Mouse (Mus musculus) liver, embryonic 11.5 days (tissue): ENCODE measurements around the gene Nploc4. TPM values are rescaled to one million over a fixed set of nuclear protein-coding genes. Genes with fewer than 3 reads are reported as not detected.

Experiments used
- ATAC-seq: fragments of 200-750 bp; cut with Nextera tagmentation; replicated peaks from 2 replicates; pipeline ENCODE4 v1.8.0; 2017; ENCODE audit warnings: moderate number of reproducible peaks, mild to moderate bottlenecking, moderate TSS enrichment, moderate library complexity; ENCODE audit not compliant: low FRiP score
- DNase-seq: peaks from one replicate; pipeline ENCODE4 v3.0.0-alpha.2; 2017; ENCODE audit warnings: low spot score
- H3K27ac ChIP-seq: fragments of 300-500 bp; sonication (generic); 2 replicates; pipeline ENCODE4 v1.5.1; 2014; ENCODE audit warnings: mild to moderate bottlenecking, low read depth, low read length, control low read depth
- H3K27me3 ChIP-seq: fragments of 300-500 bp; sonication (generic); replicated peaks from 2 replicates; pipeline ENCODE4 v1.6.1; 2014; ENCODE audit warnings: low read length, mixed read lengths; ENCODE audit not compliant: control insufficient read depth, insufficient read depth
- H3K36me3 ChIP-seq: fragments of 300-500 bp; sonication (generic); 2 replicates; pipeline ENCODE4 v1.6.1; 2014; ENCODE audit warnings: mild to moderate bottlenecking, low read length, moderate library complexity, mixed read lengths; ENCODE audit not compliant: control insufficient read depth, insufficient read depth
- H3K4me1 ChIP-seq: fragments of 300-500 bp; sonication (generic); replicated peaks from 2 replicates; pipeline ENCODE4 v1.6.1; 2014; ENCODE audit warnings: low read length, mixed read lengths; ENCODE audit not compliant: control insufficient read depth, insufficient read depth
- H3K4me2 ChIP-seq: fragments of 300-500 bp; sonication (generic); 2 replicates; pipeline ENCODE4 v1.6.1; 2014; ENCODE audit warnings: mild to moderate bottlenecking, control low read depth, moderate library complexity
- H3K4me3 ChIP-seq: fragments of 300-500 bp; sonication (generic); 2 replicates; pipeline ENCODE4 v1.5.1; 2014; ENCODE audit warnings: low read depth, low read length, control low read depth
- H3K9ac ChIP-seq: fragments of 300-500 bp; sonication (generic); 2 replicates; pipeline ENCODE4 v1.6.1; 2014; ENCODE audit warnings: low read depth, low read length, control low read depth
- H3K9me3 ChIP-seq: fragments of 300-500 bp; sonication (generic); 2 replicates; pipeline ENCODE4 v1.6.1; 2016; ENCODE audit warnings: low read length, inconsistent platforms, mixed read lengths; ENCODE audit not compliant: control insufficient read depth
- WGBS: fragments of 180-500 bp; shearing (Covaris S2); extraction: QIAGEN DNeasy Blood & Tissue Kit; methylation state at CpG from one replicate; pipeline ENCODE4 v1.1.7; 2014; 5-methylcytosine and 5-hydroxymethylcytosine counted together
- polyA plus RNA-seq: library from polyadenylated mRNA; unstranded; fragments of >200 nt; fragmentation: Nextera tagmentation; extraction: Ambion mirVana; gene quantifications from 2 replicates; pipeline ENCODE4 v1.2.1, GENCODE M21; 2014

Gene Nploc4
- polyA plus RNA-seq, 1 experiment from 2014 or later = 44.5 TPM

DNA sequence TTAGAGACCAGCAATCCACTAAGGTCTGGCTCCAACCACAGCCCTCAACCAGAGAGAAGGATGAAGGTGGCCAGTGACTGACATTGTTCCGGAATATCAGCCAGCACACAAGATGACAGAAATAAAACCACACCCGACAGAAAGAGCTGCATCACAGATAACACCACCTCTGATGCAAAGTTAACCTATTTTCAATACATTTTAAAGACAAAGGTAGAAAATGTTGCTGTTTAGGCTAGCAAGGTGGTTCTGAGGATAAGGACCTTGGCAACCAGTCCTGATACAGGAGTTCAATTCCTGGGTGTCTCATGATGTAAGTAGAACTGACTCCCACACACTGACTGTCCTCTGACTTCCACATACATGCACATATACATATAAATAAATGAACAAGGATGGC, 38.2 kb downstream of the Nploc4 start:
- ATAC-seq = peak; percentile 68
- peaks cover 40% of the 10 kb centered on the region for H3K36me3 ChIP-seq
- H3K9ac ChIP-seq = no peak overlapping the region
- peak overlapping the region; percentile 28 for H3K27ac ChIP-seq
- no peak for DNase-seq
- H3K9me3 ChIP-seq = no peaks in the 10 kb centered on the region
- H3K4me1 ChIP-seq = peaks cover 16% of the 10 kb centered on the region
- no peak overlapping the region for H3K4me3 ChIP-seq
- H3K4me2 ChIP-seq = peak overlapping the region; percentile 5; the same call in 1 of the 2 replicates
- H3K27me3 ChIP-seq = no peaks in the 10 kb centered on the region
- 57% methylated on average over 2 of the region's 2 CpGs for WGBS

GRCm38 (mm10) chr11:120397602-120398001, 39.9 kb downstream of the Nploc4 start:
- H3K4me3 ChIP-seq = no peak overlapping the region
- H3K9ac ChIP-seq = no peak overlapping the region
- H3K9me3 ChIP-seq = no peaks in the 10 kb centered on the region
- WGBS = 88% methylated on average over 2 of the region's 2 CpGs
- H3K27me3 ChIP-seq = no peaks in the 10 kb centered on the region
- peaks cover 16% of the 10 kb centered on the region for H3K4me1 ChIP-seq
- ATAC-seq = no peak
- H3K4me2 ChIP-seq = no peak overlapping the region
- H3K27ac ChIP-seq = no peak overlapping the region
- H3K36me3 ChIP-seq = peaks cover 30% of the 10 kb centered on the region
- no peak for DNase-seq

DNA sequence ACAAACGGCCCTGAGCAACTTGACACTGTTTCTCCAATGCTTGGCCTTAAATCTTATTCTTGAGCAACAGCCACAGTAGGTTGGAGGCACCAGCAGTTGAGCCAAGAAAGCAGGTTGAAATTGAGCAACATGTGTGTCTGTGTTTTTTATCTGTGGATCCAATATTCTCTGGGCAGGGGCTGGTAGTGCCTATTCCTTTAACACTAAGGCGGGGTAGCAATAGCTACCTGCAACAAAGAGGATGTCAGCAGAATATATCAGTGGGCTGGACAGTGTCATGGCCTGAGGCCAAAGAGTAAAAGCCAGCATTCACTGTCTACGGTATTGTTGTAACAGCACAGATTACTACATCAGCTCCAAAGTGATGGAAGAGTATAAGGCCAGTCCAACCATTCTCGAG, 41.8 kb downstream of the Nploc4 start:
- Histone ChIP-seq H3K36me3 (peaks cover 22% of the 10 kb centered on the region), H3K27ac (no peak overlapping the region), H3K27me3 (no peaks in the 10 kb centered on the region), H3K9ac (no peak overlapping the region), H3K4me3 (no peak overlapping the region), H3K4me2 (no peak overlapping the region), H3K4me1 (peaks cover 16% of the 10 kb centered on the region), H3K9me3 (no peaks in the 10 kb centered on the region)
- 85% methylated on average over 4 of the region's 4 CpGs for WGBS
- ATAC-seq (no peak), DNase-seq (no peak)

DNA sequence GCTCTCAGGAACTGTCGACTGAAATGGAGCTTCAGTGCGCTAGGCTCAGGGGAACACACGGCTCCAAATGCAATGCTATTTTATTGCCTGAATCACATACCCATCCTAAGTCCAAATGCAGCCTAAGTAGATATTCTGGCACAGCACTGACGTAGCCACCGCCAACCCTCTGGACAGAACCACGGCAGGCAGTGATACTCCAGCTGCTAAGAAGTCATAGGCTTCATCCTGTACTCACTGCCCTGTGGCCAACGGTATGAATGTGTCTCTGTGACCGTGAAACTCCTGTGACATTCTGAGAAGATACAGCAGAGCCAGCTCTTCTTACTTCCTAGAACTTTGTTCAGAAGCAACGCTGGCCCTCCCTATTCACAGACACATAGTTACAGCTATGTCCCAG, 48.9 kb downstream of the Nploc4 start:
- WGBS = 91% methylated on average over 9 of the region's 9 CpGs

GRCm38 (mm10) chr11:120387157-120387556, 50.4 kb downstream of the Nploc4 start:
- Histone ChIP-seq H3K9ac (no peak overlapping the region), H3K36me3 (peaks cover 40% of the 10 kb centered on the region), H3K9me3 (no peaks in the 10 kb centered on the region), H3K4me1 (no peaks in the 10 kb centered on the region), H3K27ac (no peak overlapping the region), H3K27me3 (no peaks in the 10 kb centered on the region), H3K4me2 (no peak overlapping the region), H3K4me3 (no peak overlapping the region)
- ATAC-seq = no peak
- WGBS = 56% methylated on average over 2 of the region's 2 CpGs
- DNase-seq = no peak

More for the DNA sequence above, 48.9 kb downstream of the Nploc4 start:
- Histone ChIP-seq H3K36me3 (peaks cover 28% of the 10 kb centered on the region), H3K27me3 (no peaks in the 10 kb centered on the region), H3K4me1 (no peaks in the 10 kb centered on the region), H3K4me3 (no peak overlapping the region), H3K9ac (no peak overlapping the region), H3K4me2 (no peak overlapping the region), H3K9me3 (no peaks in the 10 kb centered on the region), H3K27ac (no peak overlapping the region)
- DNase-seq (no peak), ATAC-seq (no peak)

GRCm38 (mm10) chr11:120386632-120387031, 50.9 kb downstream of the Nploc4 start:
- WGBS = 95% methylated on average over 6 of the region's 6 CpGs
- DNase-seq (no peak), ATAC-seq (no peak)
- Histone ChIP-seq H3K27ac (peak overlapping the region; percentile 3; the same call in 1 of the 2 replicates), H3K36me3 (peaks cover 46% of the 10 kb centered on the region), H3K9me3 (no peaks in the 10 kb centered on the region), H3K27me3 (no peaks in the 10 kb centered on the region), H3K4me3 (no peak overlapping the region), H3K4me1 (no peaks in the 10 kb centered on the region), H3K9ac (no peak overlapping the region), H3K4me2 (no peak overlapping the region)

GRCm38 (mm10) chr11:120382509-120382908, 55.0 kb downstream of the Nploc4 start:
- 93% methylated on average over 9 of the region's 9 CpGs for WGBS
- Histone ChIP-seq H3K4me1 (peaks cover 9% of the 10 kb centered on the region), H3K4me2 (no peak overlapping the region), H3K4me3 (no peak overlapping the region), H3K27ac (no peak overlapping the region), H3K9me3 (no peaks in the 10 kb centered on the region), H3K27me3 (no peaks in the 10 kb centered on the region), H3K9ac (no peak overlapping the region), H3K36me3 (peaks cover 35% of the 10 kb centered on the region)
- no peak for ATAC-seq
- DNase-seq = no peak

GRCm38 (mm10) chr11:120381157-120381556, 56.4 kb downstream of the Nploc4 start:
- ATAC-seq (no peak), DNase-seq (no peak)
- WGBS = 87% methylated on average over 4 of the region's 4 CpGs
- Histone ChIP-seq H3K4me1 (peaks cover 13% of the 10 kb centered on the region), H3K9me3 (no peaks in the 10 kb centered on the region), H3K36me3 (peaks cover 32% of the 10 kb centered on the region), H3K27me3 (no peaks in the 10 kb centered on the region), H3K9ac (no peak overlapping the region), H3K27ac (no peak overlapping the region), H3K4me2 (no peak overlapping the region), H3K4me3 (no peak overlapping the region)

DNA sequence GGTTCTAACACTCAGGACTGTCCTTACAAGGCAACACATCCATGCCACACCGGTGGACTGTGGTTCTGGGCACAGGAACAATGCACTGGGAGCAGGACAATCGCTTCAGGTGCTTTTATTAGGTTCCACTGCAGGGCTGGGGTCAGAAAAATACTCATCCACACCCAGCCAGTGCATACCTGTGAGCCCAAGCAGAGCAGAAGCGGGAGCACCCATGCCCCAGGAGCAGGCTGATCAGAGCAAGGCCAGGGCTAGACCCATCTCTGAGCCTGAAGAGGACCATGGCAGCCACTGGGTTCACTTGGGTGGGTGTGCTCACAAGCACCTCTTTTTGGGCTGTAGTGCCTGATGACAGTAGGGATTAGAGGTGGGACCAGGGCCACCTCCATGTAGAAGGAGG, 57.2 kb downstream of the Nploc4 start:
- Histone ChIP-seq H3K9ac (no peak overlapping the region), H3K27me3 (no peaks in the 10 kb centered on the region), H3K36me3 (peaks cover 35% of the 10 kb centered on the region), H3K4me1 (peaks cover 13% of the 10 kb centered on the region), H3K4me2 (no peak overlapping the region), H3K9me3 (no peaks in the 10 kb centered on the region), H3K27ac (no peak overlapping the region), H3K4me3 (no peak overlapping the region)
- no peak for DNase-seq
- WGBS = 91% methylated on average over 3 of the region's 3 CpGs
- ATAC-seq = no peak
